10 mouse cellular contexts compared by ENCODE assay signal in the genomic region with DNA sequence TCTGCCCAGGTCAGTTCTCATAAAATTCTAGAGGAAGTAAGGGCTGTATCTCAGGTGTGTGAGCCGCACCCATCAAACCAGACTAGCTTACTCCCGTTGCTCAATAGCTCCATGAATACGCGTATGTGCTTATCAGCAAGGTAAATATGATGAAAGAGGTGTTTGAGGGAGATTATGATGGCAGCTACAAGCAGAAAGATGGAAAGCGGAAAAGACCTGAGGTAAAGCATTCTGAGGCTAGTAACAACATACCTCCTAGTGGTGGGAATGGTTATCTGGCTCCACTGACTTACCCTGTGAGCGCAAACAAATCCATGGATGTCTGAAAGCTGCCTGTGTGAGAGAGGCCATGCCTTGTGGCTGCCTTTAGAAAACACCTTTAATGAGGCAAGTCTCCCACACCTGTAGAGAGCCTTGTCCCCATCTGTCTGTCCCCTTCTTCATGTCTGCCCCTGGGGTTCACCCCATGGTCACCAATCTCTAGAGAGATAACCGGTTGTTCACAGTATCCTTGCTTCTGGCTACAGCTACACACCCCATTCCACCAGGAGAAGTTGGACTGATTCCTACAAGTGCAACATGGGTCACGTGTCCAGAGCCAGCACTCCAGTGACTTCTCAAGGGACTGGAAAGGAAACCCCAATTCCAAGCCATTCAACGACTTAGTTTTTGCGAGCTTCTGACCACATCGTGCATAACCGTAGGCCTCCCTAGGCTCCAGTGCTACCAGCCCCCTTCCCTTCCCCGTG. TPM values are rescaled to one million over a fixed set of nuclear protein-coding genes. Genes with fewer than 3 reads are reported as not detected.
DNase-seq lines count a peak whose midpoint lies in the region; ATAC-seq and TF ChIP-seq lines count a peak whose summit lies in the region.
"Had no signal": no experiment of that assay in that cellular context is flagged by ENCODE, and none has a peak within 500 bp of the region (broad histone marks: within the 10 kb centered on the region; RNA-seq: fewer than 3 reads in every experiment).

No protein-coding gene starts in this region.

- no peak overlapping the region for H3K9ac ChIP-seq in forebrain, postnatal 0 days
- no peak overlapping the region for H3K9ac ChIP-seq in forebrain, embryonic 11.5 days (ENCODE audit: low read length)
- no peak overlapping the region for H3K9ac ChIP-seq in lung, embryonic 14.5 days
- H3K9ac ChIP-seq: heart, embryonic 13.5 days had no signal

- DNase-seq in forebrain, postnatal 0 days = no peak
- DNase-seq in forebrain, embryonic 11.5 days (ENCODE audit: low spot score) = no peak
- DNase-seq in R1 (ENCODE audit: low read depth, low spot score) = peak; percentile 33
- DNase-seq in kidney, adult 2 months = peak; percentile 46
- peak; percentile 48 for DNase-seq in lung, embryonic 14.5 days
- DNase-seq in thymus, postnatal 25 days = no peak
- DNase-seq in natural killer cell, adult 2 months (ENCODE audit: low spot score in 2 of 2) = no peak
- DNase-seq in testis, postnatal 14 days (ENCODE audit: low spot score) = no peak

- H3K36me3 ChIP-seq in forebrain, postnatal 0 days (ENCODE audit: insufficient read depth) = no peaks in the 10 kb centered on the region
- no peaks in the 10 kb centered on the region for H3K36me3 ChIP-seq in forebrain, embryonic 11.5 days (ENCODE audit: control insufficient read depth, insufficient read depth, low read length)
- no peaks in the 10 kb centered on the region for H3K36me3 ChIP-seq in kidney, adult 2 months (ENCODE audit: control insufficient read depth, insufficient read depth, low read length)
- no peaks in the 10 kb centered on the region for H3K36me3 ChIP-seq in lung, embryonic 14.5 days (ENCODE audit: insufficient read depth)
- H3K36me3 ChIP-seq: heart, embryonic 13.5 days had no signal

- H3K4me2 ChIP-seq in forebrain, postnatal 0 days (ENCODE audit: low read depth) = no peak overlapping the region
- no peak overlapping the region for H3K4me2 ChIP-seq in forebrain, embryonic 11.5 days (ENCODE audit: low read depth, low read length, severe bottlenecking)
- H3K4me2 ChIP-seq in lung, embryonic 14.5 days = no peak overlapping the region
- H3K4me2 ChIP-seq: heart, embryonic 13.5 days had no signal

- H3K27ac ChIP-seq in forebrain, postnatal 0 days (ENCODE audit: low read depth, low read length) = no peak overlapping the region
- H3K27ac ChIP-seq in forebrain, embryonic 11.5 days (ENCODE audit: low read depth, low read length) = no peak overlapping the region
- H3K27ac ChIP-seq in kidney, adult 2 months (ENCODE audit: insufficient read depth, low read depth, low read length) = no peak overlapping the region
- H3K27ac ChIP-seq in lung, embryonic 14.5 days (ENCODE audit: low read depth) = peak overlapping the region; percentile 31
- H3K27ac ChIP-seq: heart, embryonic 13.5 days; left cerebral cortex, adult 2 months had no signal

- TF ChIP-seq POLR2A in kidney, adult 2 months (IDR thresholded peaks at IDR 0.05; ENCODE audit: low read depth, low read length) = no peak

- no peaks in the 10 kb centered on the region for H3K9me3 ChIP-seq in forebrain, postnatal 0 days (ENCODE audit: low read length)
- no peaks in the 10 kb centered on the region for H3K9me3 ChIP-seq in forebrain, embryonic 11.5 days (ENCODE audit: control insufficient read depth, low read length)
- no peaks in the 10 kb centered on the region for H3K9me3 ChIP-seq in lung, embryonic 14.5 days (ENCODE audit: low read depth, low read length)
- H3K9me3 ChIP-seq: heart, embryonic 13.5 days had no signal

- no peak overlapping the region for H3K4me3 ChIP-seq in forebrain, postnatal 0 days (ENCODE audit: low read depth, low read length)
- H3K4me3 ChIP-seq in forebrain, embryonic 11.5 days (ENCODE audit: low read depth, low read length) = no peak overlapping the region
- no peak overlapping the region for H3K4me3 ChIP-seq in kidney, adult 2 months (ENCODE audit: insufficient read depth, low read depth, low read length)
- no peak overlapping the region for H3K4me3 ChIP-seq in lung, embryonic 14.5 days (ENCODE audit: low read depth, low read length)
- H3K4me3 ChIP-seq: heart, embryonic 13.5 days; left cerebral cortex, adult 2 months had no signal

- ATAC-seq in forebrain, postnatal 0 days = no peak
- ATAC-seq in forebrain, embryonic 11.5 days (replicated peaks; ENCODE audit: low FRiP score) = no peak
- peak; percentile 54 for ATAC-seq in lung, embryonic 14.5 days (ENCODE audit: insufficient read depth)

- TF ChIP-seq CTCF in forebrain, postnatal 0 days (IDR thresholded peaks at IDR 0.05; ENCODE audit: low read depth) = peak; percentile 17; the same call in 1 of the 2 replicates
- no peak for TF ChIP-seq CTCF in kidney, adult 2 months (conservative IDR thresholded peaks at IDR 0.05; ENCODE audit: insufficient read depth, insufficient read length, low read depth, low read length)
- TF ChIP-seq CTCF in lung, embryonic 14.5 days (IDR thresholded peaks at IDR 0.05; ENCODE audit: low read depth) = peak; percentile 55

- no peaks in the 10 kb centered on the region for H3K27me3 ChIP-seq in forebrain, postnatal 0 days (ENCODE audit: insufficient read depth, low read length)
- no peaks in the 10 kb centered on the region for H3K27me3 ChIP-seq in forebrain, embryonic 11.5 days (ENCODE audit: control insufficient read depth, insufficient read depth, low read length)
- H3K27me3 ChIP-seq in kidney, adult 2 months (replicated peaks; ENCODE audit: control insufficient read depth, insufficient read depth, low read length) = no peaks in the 10 kb centered on the region
- H3K27me3 ChIP-seq in lung, embryonic 14.5 days (ENCODE audit: insufficient read depth, low read length) = no peaks in the 10 kb centered on the region

- WGBS in forebrain, postnatal 0 days = 88% methylated on average over 13 of the region's 13 CpGs
- 84% methylated on average over 13 of the region's 13 CpGs for WGBS in forebrain, embryonic 11.5 days
- WGBS in kidney, adult 2 months = 64% methylated on average over 13 of the region's 13 CpGs
- 53% methylated on average over 13 of the region's 13 CpGs for WGBS in lung, embryonic 14.5 days

- H3K4me1 ChIP-seq in forebrain, postnatal 0 days (ENCODE audit: insufficient read depth) = no peaks in the 10 kb centered on the region
- H3K4me1 ChIP-seq in forebrain, embryonic 11.5 days (replicated peaks; ENCODE audit: control insufficient read depth, insufficient read depth, low read length) = no peaks in the 10 kb centered on the region
- no peaks in the 10 kb centered on the region for H3K4me1 ChIP-seq in kidney, adult 2 months (ENCODE audit: control insufficient read depth, insufficient read depth, low read length)
- H3K4me1 ChIP-seq in lung, embryonic 14.5 days (ENCODE audit: insufficient read depth) = no peaks in the 10 kb centered on the region

RNA-seq across cellular contexts. Expression of gene Kras, which starts 6.1 kb away (rescaled TPM):
- total RNA-seq in forebrain, postnatal 0 days (2014; rRNA removed) = 41.3 and 47.6 TPM in 2 replicates
- 82.8 and 92.1 TPM in 2 replicates for polyA plus RNA-seq in forebrain, postnatal 0 days (2015; fragmentation: Nextera tagmentation; extraction: Ambion mirVana)
- 134 and 144 TPM in 2 replicates for polyA plus RNA-seq in forebrain, embryonic 11.5 days (2014; fragmentation: Nextera tagmentation; extraction: Ambion mirVana)
- 13.1 and 14.3 TPM in 2 replicates for polyA plus RNA-seq in kidney, adult 2 months (2012; rRNA removed)
- 110 and 116 TPM in 2 replicates for polyA plus RNA-seq in lung, embryonic 14.5 days (2014; fragmentation: Nextera tagmentation; extraction: Ambion mirVana)

RNA-seq across cellular contexts. Expression of gene Etfrf1, which starts 45.2 kb away (rescaled TPM):
- 18.2 and 18.9 TPM in 2 replicates for total RNA-seq in forebrain, postnatal 0 days (2014; rRNA removed)
- polyA plus RNA-seq in forebrain, postnatal 0 days (2015; fragmentation: Nextera tagmentation; extraction: Ambion mirVana) = 19.6 and 26.7 TPM in 2 replicates
- 29.9 and 32.8 TPM in 2 replicates for polyA plus RNA-seq in forebrain, embryonic 11.5 days (2014; fragmentation: Nextera tagmentation; extraction: Ambion mirVana)
- 19.4 and 32.6 TPM in 2 replicates for polyA plus RNA-seq in kidney, adult 2 months (2012; rRNA removed)
- polyA plus RNA-seq in lung, embryonic 14.5 days (2014; fragmentation: Nextera tagmentation; extraction: Ambion mirVana) = 23.9 and 24.5 TPM in 2 replicates

RNA-seq across cellular contexts. Expression of gene Casc1, which starts 45.3 kb away (rescaled TPM):
- 1.5 TPM in 2 replicates for total RNA-seq in forebrain, postnatal 0 days (2014; rRNA removed)
- 0.96 and 1.5 TPM in 2 replicates for polyA plus RNA-seq in forebrain, postnatal 0 days (2015; fragmentation: Nextera tagmentation; extraction: Ambion mirVana)
- 0.48 and 0.73 TPM in 2 replicates for polyA plus RNA-seq in forebrain, embryonic 11.5 days (2014; fragmentation: Nextera tagmentation; extraction: Ambion mirVana)
- 0.50 and 0.57 TPM in 2 replicates for polyA plus RNA-seq in kidney, adult 2 months (2012; rRNA removed)
- polyA plus RNA-seq in lung, embryonic 14.5 days (2014; fragmentation: Nextera tagmentation; extraction: Ambion mirVana) = 0.50 and 0.77 TPM in 2 replicates

Comparison
In these comparisons a context has a peak if more than half of its experiments do, and no peak if none do; other contexts are left out.
1. DNase-seq: peak in R1 (single experiment), kidney, adult 2 months (single experiment) and lung, embryonic 14.5 days (single experiment); none in forebrain, postnatal 0 days (single experiment), forebrain, embryonic 11.5 days (single experiment), thymus, postnatal 25 days (single experiment), natural killer cell, adult 2 months (0 of 2) and testis, postnatal 14 days (single experiment).